Mouse (Mus musculus) bone marrow, adult 2 months (tissue): Measurements from ENCODE around the gene Fn3krp.

Experiments
- CTCF ChIP-seq: fragments of 200-500 bp; IDR thresholded peaks from 2 replicates; pipeline ENCODE4 v1.5.1; 2011; ENCODE audit warnings: low read length, control low read depth; ENCODE audit not compliant: control insufficient read depth, insufficient read depth
- POLR2A ChIP-seq: fragments of 200-500 bp; IDR thresholded peaks from 2 replicates; pipeline ENCODE4 v1.6.1; 2011; ENCODE audit warnings: low read depth, mild to moderate bottlenecking, control low read depth, low read length, borderline replicate concordance; ENCODE audit not compliant: control insufficient read depth

- TF ChIP-seq POLR2A = peak; percentile 39; the same call in 1 of the 2 replicates
- no peak for TF ChIP-seq CTCF
Measured at GRCm38 (mm10) chr11:121451753-121452635, 30.8 kb downstream of the Fn3krp start, which contains the start of gene Tbcd.
